Mouse (Mus musculus) ES-Bruce4 (cell line): ENCODE measurements at regions not wholly inside any gene's neighbourhood (a gene's known extent, or its start where the extent isn't known, plus 50 kb on each side); places are given as distances from the start of the nearest gene placed in this dataset.

Experiments
- H3K27ac ChIP-seq: 2 replicates; pipeline ENCODE4 v1.5.1; 2012; ENCODE audit warnings: low read length, inconsistent platforms; ENCODE audit not compliant: insufficient read depth
- H3K27me3 ChIP-seq: 2 replicates; pipeline ENCODE4 v1.6.1; 2012; ENCODE audit warnings: mild to moderate bottlenecking, low read length, inconsistent platforms; ENCODE audit not compliant: control insufficient read depth, poor library complexity, insufficient read depth, severe bottlenecking
- H3K36me3 ChIP-seq: 2 replicates; pipeline ENCODE4 v1.6.1; 2012; ENCODE audit warnings: inconsistent platforms, mild to moderate bottlenecking, low read length, moderate library complexity; ENCODE audit not compliant: control insufficient read depth, poor library complexity, insufficient read depth, severe bottlenecking
- H3K4me1 ChIP-seq: one replicate; pipeline ENCODE4 v1.8.1; 2011; ENCODE audit warnings: low read length; ENCODE audit not compliant: control insufficient read depth, insufficient read depth
- H3K4me3 ChIP-seq: 2 replicates; pipeline ENCODE4 v1.5.1; 2011; ENCODE audit warnings: low read depth, mild to moderate bottlenecking, low read length
- H3K9ac ChIP-seq: 2 replicates; pipeline ENCODE4 v1.6.1; 2012; ENCODE audit warnings: low read depth, mild to moderate bottlenecking, inconsistent platforms; ENCODE audit not compliant: poor library complexity, severe bottlenecking
- H3K9me3 ChIP-seq: replicated peaks from 2 replicates; pipeline ENCODE4 v1.6.1; 2012; ENCODE audit warnings: mild to moderate bottlenecking, low read length, inconsistent platforms; ENCODE audit not compliant: control insufficient read depth, poor library complexity, insufficient read depth, severe bottlenecking
- CTCF ChIP-seq: IDR thresholded peaks from one replicate; pipeline ENCODE4 v1.8.1; 2011; ENCODE audit warnings: low read depth, low read length
- EP300 ChIP-seq: IDR thresholded peaks from 2 replicates; pipeline ENCODE4 v1.6.1; 2011; ENCODE audit warnings: low read depth, low read length; ENCODE audit not compliant: insufficient read depth
- POLR2A ChIP-seq: IDR thresholded peaks from one replicate; pipeline ENCODE4 v1.8.1; 2011; ENCODE audit warnings: low read length; ENCODE audit not compliant: insufficient read depth

- Histone ChIP-seq H3K4me1 (peaks cover 3% of the 10 kb centered on the region), H3K36me3 (no peaks in the 10 kb centered on the region), H3K9me3 (no peaks in the 10 kb centered on the region), H3K27ac (no peak overlapping the region), H3K4me3 (no peak overlapping the region), H3K9ac (no peak overlapping the region), H3K27me3 (no peaks in the 10 kb centered on the region)
- TF ChIP-seq CTCF (no peak), POLR2A (no peak), EP300 (no peak)
These were observed 78.8 kb upstream of the Mgme1 start for GRCm38 (mm10) chr2:144191707-144192106.

DNA sequence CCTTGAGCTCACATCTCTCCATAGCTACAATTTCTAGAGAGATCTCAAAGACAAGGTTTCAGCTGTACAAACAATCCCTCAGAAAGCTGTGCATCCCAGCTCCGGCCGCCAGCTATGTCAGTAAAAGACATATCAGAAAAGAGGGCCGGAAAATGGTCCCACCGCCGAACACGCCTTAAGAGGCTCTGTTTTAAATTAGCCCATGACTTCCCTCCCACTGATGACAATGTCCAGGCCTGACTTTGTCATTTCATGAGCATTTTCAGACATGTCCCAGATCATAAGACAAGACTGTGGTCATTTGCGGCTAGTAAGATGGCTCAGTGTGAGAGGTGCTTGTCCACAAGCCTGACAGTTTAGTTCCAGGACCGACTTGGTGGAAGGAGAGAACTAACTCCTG lies 78.0 kb upstream of the Mgme1 start:
- Histone ChIP-seq H3K9ac (no peak overlapping the region), H3K36me3 (no peaks in the 10 kb centered on the region), H3K4me3 (no peak overlapping the region), H3K4me1 (peaks cover 5% of the 10 kb centered on the region), H3K27me3 (no peaks in the 10 kb centered on the region), H3K9me3 (no peaks in the 10 kb centered on the region), H3K27ac (no peak overlapping the region)
- TF ChIP-seq EP300: no peak
- no peak for TF ChIP-seq POLR2A
- no peak for TF ChIP-seq CTCF

GRCm38 (mm10) chr2:144195851-144196250 lies 74.6 kb upstream of the Mgme1 start:
- no peaks in the 10 kb centered on the region for H3K36me3 ChIP-seq
- no peak overlapping the region for H3K27ac ChIP-seq
- TF ChIP-seq EP300 (no peak), POLR2A (no peak), CTCF (no peak)
- peaks cover 8% of the 10 kb centered on the region for H3K4me1 ChIP-seq
- no peak overlapping the region for H3K4me3 ChIP-seq
- H3K9me3 ChIP-seq: no peaks in the 10 kb centered on the region
- 0 out of 2 replicates have a peak overlapping the region, but pooled peaks have one; percentile 37 for H3K9ac ChIP-seq
- H3K27me3 ChIP-seq: no peaks in the 10 kb centered on the region

- no peaks in the 10 kb centered on the region for H3K27me3 ChIP-seq
- H3K27ac ChIP-seq: no peak overlapping the region
- H3K4me1 ChIP-seq: peaks cover 8% of the 10 kb centered on the region
- no peak overlapping the region for H3K9ac ChIP-seq
- H3K4me3 ChIP-seq: no peak overlapping the region
- H3K9me3 ChIP-seq: no peaks in the 10 kb centered on the region
- no peaks in the 10 kb centered on the region for H3K36me3 ChIP-seq
- TF ChIP-seq EP300 (no peak), CTCF (peak; percentile 38)
These were observed 73.3 kb upstream of the Mgme1 start for GRCm38 (mm10) chr2:144197139-144197538.

- Histone ChIP-seq H3K27me3 (no peaks in the 10 kb centered on the region), H3K36me3 (no peaks in the 10 kb centered on the region), H3K27ac (peak overlapping the region; percentile 51), H3K4me3 (peak overlapping the region; percentile 34), H3K9me3 (no peaks in the 10 kb centered on the region), H3K9ac (peak overlapping the region; percentile 64), H3K4me1 (peaks cover 8% of the 10 kb centered on the region)
- TF ChIP-seq CTCF (no peak), EP300 (no peak), POLR2A (no peak)
These were observed 72.0 kb upstream of the Mgme1 start for GRCm38 (mm10) chr2:144198326-144199051.
